In the genomic region with DNA sequence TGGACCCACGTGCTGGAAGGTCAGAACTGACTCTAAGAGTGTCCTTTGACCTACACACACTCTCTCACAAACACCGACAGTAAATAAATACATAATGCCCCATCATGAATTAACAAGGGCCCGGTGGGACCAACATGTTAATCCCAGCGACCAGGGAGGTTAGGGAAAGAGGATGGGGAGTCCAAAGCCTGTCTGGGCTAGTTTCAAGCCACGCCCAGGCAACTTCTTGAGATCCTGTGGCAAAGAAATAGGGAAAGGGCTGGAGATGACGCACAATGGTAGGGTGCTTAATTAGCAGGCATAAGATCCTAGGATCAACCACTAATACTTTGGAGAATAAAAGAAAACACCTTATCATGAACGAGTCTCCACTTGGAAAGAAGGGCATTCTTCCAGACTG, we compare ENCODE assay signal across 8 mouse cellular contexts. TPM values are rescaled to one million over a fixed set of nuclear protein-coding genes. Genes with fewer than 3 reads are reported as not detected.
A peak's percentile ranks its signal among the peaks of the same experiment; 100 is the strongest.
DNase-seq lines count a peak whose midpoint lies in the region; ATAC-seq and TF ChIP-seq lines count a peak whose summit lies in the region.
"Had no signal": no experiment of that assay in that cellular context is flagged by ENCODE, and none has a peak within 500 bp of the region (broad histone marks: within the 10 kb centered on the region; RNA-seq: fewer than 3 reads in every experiment).

No protein-coding gene starts in this region.

- H3K36me3 ChIP-seq in C2C12 (ENCODE audit: control insufficient read depth, insufficient read depth) (peaks cover 31% of the 10 kb centered on the region), CH12.LX (replicated peaks in 1 of 2; ENCODE audit: control insufficient read depth in 1 of 2, insufficient read depth in 1 of 2, low read length in 1 of 2) (peaks cover 29 to 42% of the 10 kb centered on the region in 2 experiments)
- peaks cover 20% of the 10 kb centered on the region for H3K36me3 ChIP-seq in forebrain, embryonic 16.5 days (ENCODE audit: control insufficient read depth, insufficient read depth)
- H3K36me3 ChIP-seq in liver, embryonic 15.5 days (replicated peaks) = peaks cover 42% of the 10 kb centered on the region

- H3K9ac ChIP-seq in CH12.LX (ENCODE audit: insufficient read depth, low read depth) = peak overlapping the region; percentile 38; the same call in 1 of the 2 replicates
- H3K9ac ChIP-seq in forebrain, embryonic 16.5 days (replicated peaks; ENCODE audit: low read depth, low read length) = 0 out of 2 replicates have a peak overlapping the region, but pooled peaks have one; percentile 22
- peak overlapping the region; percentile 40 for H3K9ac ChIP-seq in liver, embryonic 15.5 days

- peak overlapping the region; percentile 62 for H3K4me2 ChIP-seq in CH12.LX (ENCODE audit: insufficient read depth, low read depth, poor library complexity, severe bottlenecking)
- peak overlapping the region; percentile 39 for H3K4me2 ChIP-seq in forebrain, embryonic 16.5 days (ENCODE audit: low read length)
- H3K4me2 ChIP-seq in liver, embryonic 15.5 days = peak overlapping the region; percentile 62

- TF ChIP-seq EP300 in CH12.LX (IDR thresholded peaks at IDR 0.05; ENCODE audit: low read length) = no peak

- peaks cover 3 to 15% of the 10 kb centered on the region in 2 experiments; a peak in 2 of 4 replicates for H3K4me1 ChIP-seq in CH12.LX (ENCODE audit: control insufficient read depth in 1 of 2, insufficient read depth in 2 of 2)
- peaks cover 11% of the 10 kb centered on the region for H3K4me1 ChIP-seq in forebrain, embryonic 16.5 days (replicated peaks; ENCODE audit: control insufficient read depth, insufficient read depth, low read length)
- peaks cover 41% of the 10 kb centered on the region for H3K4me1 ChIP-seq in liver, embryonic 15.5 days (replicated peaks)

- H3K27me3 ChIP-seq in C2C12 (ENCODE audit: control insufficient read depth, insufficient read depth, insufficient read length) (no peaks in the 10 kb centered on the region), CH12.LX (replicated peaks) (no peaks in the 10 kb centered on the region)
- H3K27me3 ChIP-seq in forebrain, embryonic 16.5 days (replicated peaks; ENCODE audit: control insufficient read depth, insufficient read depth, low read length) = no peaks in the 10 kb centered on the region
- H3K27me3 ChIP-seq in liver, embryonic 15.5 days = no peaks in the 10 kb centered on the region

- dilution Hi-C loops in CH12.LX (cut with MboI; ENCODE audit: extremely low pct_ligation_motif_present, extremely low pct_unique_long_range_greater_than_20kb, low sequenced_read_pairs) = no loop called here

- TF ChIP-seq CTCF in C2C12 (IDR thresholded peaks at IDR 0.05; ENCODE audit: control insufficient read depth, insufficient read depth, insufficient read length) (no peak), CH12.LX (conservative IDR thresholded peaks at IDR 0.05 in 1 of 2, IDR thresholded peaks at IDR 0.05 in 1 of 2; ENCODE audit: low read depth in 2 of 2, low read length in 2 of 2) (no peak)

- ATAC-seq in forebrain, embryonic 16.5 days = no peak
- no peak for ATAC-seq in liver, embryonic 15.5 days (ENCODE audit: insufficient read depth)
- ATAC-seq in CD4-positive, CD25-positive, alpha-beta regulatory T cell, adult 4 months = no peak

- no peak for TF ChIP-seq RAD21 in CH12.LX (IDR thresholded peaks at IDR 0.05; ENCODE audit: low read depth, low read length)

- H3K79me2 ChIP-seq in C2C12 (ENCODE audit: control insufficient read depth, insufficient read depth) (peaks cover 34% of the 10 kb centered on the region), CH12.LX (replicated peaks; ENCODE audit: control insufficient read depth, extremely low read depth, insufficient read depth, poor library complexity, severe bottlenecking) (peaks cover 4% of the 10 kb centered on the region)

- no peaks in the 10 kb centered on the region for H3K9me3 ChIP-seq in CH12.LX (replicated peaks; ENCODE audit: low read length)
- no peaks in the 10 kb centered on the region for H3K9me3 ChIP-seq in forebrain, embryonic 16.5 days (ENCODE audit: control insufficient read depth, low read length)
- H3K9me3 ChIP-seq in liver, embryonic 15.5 days (replicated peaks) = no peaks in the 10 kb centered on the region

- 77% methylated on average over 7 of the region's 7 CpGs for WGBS in forebrain, embryonic 16.5 days
- 67% methylated on average over 7 of the region's 7 CpGs for WGBS in liver, embryonic 15.5 days (ENCODE audit: insufficient replicate concordance)

- H3ac ChIP-seq in C2C12 (ENCODE audit: control insufficient read depth, insufficient read length, low read depth) = peak overlapping the region; percentile 30

- no peak overlapping the region for H3K27ac ChIP-seq in CH12.LX (ENCODE audit: insufficient read depth, low read depth)
- H3K27ac ChIP-seq in forebrain, embryonic 16.5 days (ENCODE audit: low read length) = no peak overlapping the region
- H3K27ac ChIP-seq in liver, embryonic 15.5 days (replicated peaks) = peak overlapping the region; percentile 38; the same call in 1 of the 2 replicates

- H3K4me3 ChIP-seq in C2C12 (ENCODE audit: insufficient read depth, poor library complexity, severe bottlenecking) (peak overlapping the region; percentile 28), CH12.LX (replicated peaks in 1 of 3; ENCODE audit: low read depth in 2 of 3, low read length in 2 of 3, poor library complexity in 1 of 3) (peak overlapping the region in 2 of 3 experiments; percentile 2 to 30)
- H3K4me3 ChIP-seq in forebrain, embryonic 16.5 days (replicated peaks; ENCODE audit: low read length) = 0 out of 2 replicates have a peak overlapping the region, but pooled peaks have one; percentile 13
- peak overlapping the region; percentile 48 for H3K4me3 ChIP-seq in liver, embryonic 15.5 days (replicated peaks)

- no peak for DNase-seq in CH12.LX (ENCODE audit: extremely low read depth)
- DNase-seq in ovary, adult 18-20 months (ENCODE audit: low spot score) = no peak
- no peak for DNase-seq in right cerebral cortex, postnatal 4 days
- DNase-seq: adrenal gland, postnatal 10 days had no signal

- H3K79me3 ChIP-seq in C2C12 (ENCODE audit: low read depth) = peaks cover 8% of the 10 kb centered on the region

- in situ Hi-C loops in CH12.LX (cut with MboI; ENCODE audit: low pct_ligation_motif_present, low pct_unique_long_range_greater_than_20kb, low sequenced_read_pairs) = no loop called here

- no peak for TF ChIP-seq POLR2A in CH12.LX (IDR thresholded peaks at IDR 0.05; ENCODE audit: low read depth, low read length)

TF ChIP-seq in C2C12, 6 proteins besides CTCF, POLR2A, EP300 and RAD21 (continues in another document):
- no peak for TF ChIP-seq USF1 (IDR thresholded peaks at IDR 0.05; ENCODE audit: low read depth)
- no peak for TF ChIP-seq MYOG (IDR thresholded peaks at IDR 0.05; ENCODE audit: control insufficient read depth, extremely low read depth, insufficient read length)
- no peak for TF ChIP-seq MAX (IDR thresholded peaks at IDR 0.05)

TF ChIP-seq in CH12.LX, 34 proteins besides CTCF, POLR2A, EP300 and RAD21 (continues in another document):
- no peak for TF ChIP-seq ETS1 (conservative IDR thresholded peaks at IDR 0.05; ENCODE audit: low read depth, low read length)
- TF ChIP-seq IRF4 (IDR thresholded peaks at IDR 0.05; ENCODE audit: low read depth, low read length) = no peak
- TF ChIP-seq MAX (IDR thresholded peaks at IDR 0.05; ENCODE audit: low read length) = no peak

RNA-seq across cellular contexts. Expression of a gene that starts 2.5 kb away (rescaled TPM):
- polyA plus RNA-seq in C2C12 (2012; fragmentation: generic; extraction: Trizol) (35.7 TPM), CH12.LX (2012; ENCODE audit: insufficient read length, low read depth) (28.2 and 29.4 TPM in 2 replicates)
- total RNA-seq in CH12.LX (2012; rRNA removed) (21.3 and 21.4 TPM in 2 replicates), CH12.LX (2014; rRNA removed) (17.3 TPM in 2 replicates)
- 66.0 and 69.8 TPM in 2 replicates for polyA plus RNA-seq in forebrain, embryonic 16.5 days (2015; fragmentation: Nextera tagmentation; extraction: Ambion mirVana)
- 20.3 and 22.7 TPM in 2 replicates for polyA plus RNA-seq in liver, embryonic 15.5 days (2015; fragmentation: Nextera tagmentation; extraction: Ambion mirVana)
- polyA plus RNA-seq in CD4-positive, CD25-positive, alpha-beta regulatory T cell, adult 4 months (2017; shearing (Covaris generic)) = 10 to 100 TPM; 14.1 to 23.3 TPM

RNA-seq across cellular contexts. Expression of a gene that starts 4.3 kb away (rescaled TPM):
- polyA plus RNA-seq in C2C12 (2012; fragmentation: generic; extraction: Trizol) = 48.2 TPM
- total RNA-seq in CH12.LX (2012; rRNA removed) = 40.2 and 42.6 TPM in 2 replicates
- 29.7 and 31.9 TPM in 2 replicates for total RNA-seq in CH12.LX (2014; rRNA removed)
- polyA plus RNA-seq in CH12.LX (2012; ENCODE audit: insufficient read length, low read depth) = 21.3 and 21.7 TPM in 2 replicates
- 63.8 and 69.2 TPM in 2 replicates for polyA plus RNA-seq in forebrain, embryonic 16.5 days (2015; fragmentation: Nextera tagmentation; extraction: Ambion mirVana)
- polyA plus RNA-seq in liver, embryonic 15.5 days (2015; fragmentation: Nextera tagmentation; extraction: Ambion mirVana) = 31.5 and 32.2 TPM in 2 replicates
- polyA plus RNA-seq in CD4-positive, CD25-positive, alpha-beta regulatory T cell, adult 4 months (2017; shearing (Covaris generic)) = 1 to 10 TPM; 4.5 to 6.0 TPM

RNA-seq across cellular contexts. Expression of a gene that starts 9.8 kb away (rescaled TPM):
- polyA plus RNA-seq in C2C12 (2012; fragmentation: generic; extraction: Trizol) (258 TPM), CH12.LX (2012; ENCODE audit: insufficient read length, low read depth) (7.9 and 11.2 TPM in 2 replicates)
- total RNA-seq in CH12.LX (2012; rRNA removed) (144 and 193 TPM in 2 replicates), CH12.LX (2014; rRNA removed) (205 and 223 TPM in 2 replicates)
- 172 and 176 TPM in 2 replicates for polyA plus RNA-seq in forebrain, embryonic 16.5 days (2015; fragmentation: Nextera tagmentation; extraction: Ambion mirVana)
- 85.2 and 94.1 TPM in 2 replicates for polyA plus RNA-seq in liver, embryonic 15.5 days (2015; fragmentation: Nextera tagmentation; extraction: Ambion mirVana)
- polyA plus RNA-seq in CD4-positive, CD25-positive, alpha-beta regulatory T cell, adult 4 months (2017; shearing (Covaris generic)) = 10 to 100 TPM in 1 of 2 experiments, 1 to 10 TPM in 1; 9.9 to 48.7 TPM

RNA-seq across cellular contexts. Expression of a gene that starts 23.1 kb away (rescaled TPM):
- polyA plus RNA-seq in C2C12 (2012; fragmentation: generic; extraction: Trizol) (0.09 TPM), CH12.LX (2012; ENCODE audit: insufficient read length, low read depth) (0.38 and 0.50 TPM in 2 replicates)
- total RNA-seq in CH12.LX (2012; rRNA removed) (0.13 and 0.21 TPM in 2 replicates), CH12.LX (2014; rRNA removed) (0.13 TPM in 1 of 2 replicates, not detected in the other)
- 0.67 and 0.93 TPM in 2 replicates for polyA plus RNA-seq in forebrain, embryonic 16.5 days (2015; fragmentation: Nextera tagmentation; extraction: Ambion mirVana)
- polyA plus RNA-seq in liver, embryonic 15.5 days (2015; fragmentation: Nextera tagmentation; extraction: Ambion mirVana) = 0.07 and 0.22 TPM in 2 replicates
- polyA plus RNA-seq in CD4-positive, CD25-positive, alpha-beta regulatory T cell, adult 4 months (2017; shearing (Covaris generic)) = under 1 TPM in 1 of 2 experiments, not detected in 1; 0.19 TPM
- total RNA-seq: adrenal gland, postnatal 10 days had no signal

RNA-seq across cellular contexts. Expression of a gene that starts 23.5 kb away (rescaled TPM):
- polyA plus RNA-seq in C2C12 (2012; fragmentation: generic; extraction: Trizol) = 11.0 TPM
- 8.1 and 8.7 TPM in 2 replicates for total RNA-seq in CH12.LX (2012; rRNA removed)
- total RNA-seq in CH12.LX (2014; rRNA removed) = 7.4 and 7.9 TPM in 2 replicates
- 12.8 and 15.8 TPM in 2 replicates for polyA plus RNA-seq in CH12.LX (2012; ENCODE audit: insufficient read length, low read depth)
- polyA plus RNA-seq in forebrain, embryonic 16.5 days (2015; fragmentation: Nextera tagmentation; extraction: Ambion mirVana) = 11.3 and 13.1 TPM in 2 replicates
- 45.0 and 52.2 TPM in 2 replicates for polyA plus RNA-seq in liver, embryonic 15.5 days (2015; fragmentation: Nextera tagmentation; extraction: Ambion mirVana)
- polyA plus RNA-seq in CD4-positive, CD25-positive, alpha-beta regulatory T cell, adult 4 months (2017; shearing (Covaris generic)) = 1 to 10 TPM; 7.6 to 10.0 TPM
